Mouse (Mus musculus) adrenal gland, adult 18-20 months (tissue): ENCODE data around the gene Slc39a9. TPM values are rescaled to one million over a fixed set of nuclear protein-coding genes. Genes with fewer than 3 reads are reported as not detected.

Source experiments
- DNase-seq, 2 experiments: peaks; one replicate each; pipeline ENCODE4 v3.0.0; 2021 to 2022; ENCODE audit warnings: low spot score in 2 of 2
- total RNA-seq, 2 experiments: library from RNA; stranded (reverse); gene quantifications; 1 replicate in 1 of 2; 2 replicates in 1 of 2; pipeline ENCODE4 v1.2.3; 2021

The Slc39a9 gene
- total RNA-seq, 2 experiments from 2014 or later = 39.8 to 50.0 TPM

GRCm38 (mm10) chr12:80646377-80646776, 2.7 kb downstream of the Slc39a9 start:
- DNase-seq = no peak

GRCm38 (mm10) chr12:80653951-80654658, 10.4 kb downstream of the Slc39a9 start:
- DNase-seq = no peak

GRCm38 (mm10) chr12:80654659-80655025, 11.0 kb downstream of the Slc39a9 start:
- no peak for DNase-seq

- no peak for DNase-seq
Observed at GRCm38 (mm10) chr12:80658661-80659060, 15.0 kb downstream of the Slc39a9 start.

DNA sequence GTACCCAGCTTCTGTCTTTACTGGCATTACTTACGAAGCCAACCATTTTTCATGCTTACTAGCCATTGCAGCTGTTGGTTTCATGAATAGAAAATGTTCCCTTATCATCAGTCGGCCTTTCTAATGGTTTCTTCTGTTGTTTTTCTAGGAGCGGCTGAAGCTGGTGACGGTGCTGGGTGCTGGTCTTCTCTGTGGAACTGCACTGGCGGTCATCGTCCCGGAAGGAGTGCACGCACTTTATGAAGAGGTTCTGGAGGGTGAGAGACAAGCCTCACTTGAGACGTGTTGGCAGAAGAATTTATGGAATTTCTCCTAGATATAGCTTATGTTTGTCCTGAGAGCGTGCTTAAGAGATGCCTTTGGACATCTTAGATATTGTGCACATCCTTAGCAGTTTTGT, 18.6 kb downstream of the Slc39a9 start:
- DNase-seq = no peak

GRCm38 (mm10) chr12:80663935-80664334, 20.3 kb downstream of the Slc39a9 start:
- DNase-seq = no peak

DNA sequence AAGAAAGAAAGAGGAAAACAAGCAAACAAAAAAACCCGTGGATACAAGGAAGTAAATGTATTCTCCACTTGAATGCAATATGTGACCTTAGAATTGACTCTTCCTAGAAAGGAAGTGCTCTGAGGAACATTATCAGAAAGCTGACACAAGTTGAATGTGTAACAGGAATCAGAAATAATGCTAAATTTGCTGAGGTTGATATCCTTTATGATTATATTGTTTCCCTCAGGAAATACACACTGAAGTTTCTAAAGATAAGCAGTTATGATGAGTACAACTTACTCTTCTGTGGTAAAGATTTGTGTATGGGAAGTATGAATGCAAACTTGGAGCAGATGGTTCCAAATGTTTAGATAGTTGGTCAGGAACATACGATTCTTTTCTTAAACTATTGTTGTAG, 24.7 kb downstream of the Slc39a9 start:
- DNase-seq = no peak

DNA sequence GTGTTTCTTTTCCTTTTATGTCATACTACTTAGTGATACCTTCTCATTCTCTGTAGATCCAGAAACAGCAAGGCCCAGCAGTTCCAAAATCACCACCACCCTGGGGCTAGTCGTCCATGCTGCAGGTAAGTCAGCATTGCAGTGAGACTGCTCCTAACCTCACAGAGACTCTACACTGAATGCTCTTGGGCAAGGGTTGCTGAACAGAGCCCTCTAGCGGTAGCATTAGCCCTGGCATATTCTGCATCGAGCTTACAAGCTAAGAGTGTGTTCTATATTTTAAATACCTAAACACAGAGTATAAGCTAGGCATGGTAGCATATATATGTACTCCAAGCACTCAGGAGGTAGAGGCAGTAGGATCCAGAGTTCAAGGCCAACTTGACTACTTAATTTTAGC, 29.5 kb downstream of the Slc39a9 start:
- DNase-seq = peak; percentile 34 to 40

DNA sequence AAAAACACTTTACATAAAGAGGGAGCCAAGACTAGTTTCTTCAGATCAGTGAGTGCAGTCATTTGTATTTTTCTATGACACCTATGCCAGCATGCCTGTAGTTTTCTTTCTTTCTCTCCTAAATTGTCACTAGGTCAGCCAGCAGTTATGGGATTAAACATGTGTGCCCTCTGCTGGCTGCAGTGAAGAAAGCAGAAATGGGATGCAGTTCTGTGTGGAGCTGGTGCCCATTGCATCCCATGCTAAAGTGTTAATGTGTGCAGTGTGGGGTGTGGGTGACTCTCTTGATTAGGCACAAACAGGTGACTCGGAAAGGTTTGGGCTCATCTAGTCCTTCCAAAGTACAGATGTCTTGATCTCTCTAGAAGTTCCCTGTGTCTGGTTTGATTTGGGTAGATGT, 37.7 kb downstream of the Slc39a9 start:
- DNase-seq = no peak

DNA sequence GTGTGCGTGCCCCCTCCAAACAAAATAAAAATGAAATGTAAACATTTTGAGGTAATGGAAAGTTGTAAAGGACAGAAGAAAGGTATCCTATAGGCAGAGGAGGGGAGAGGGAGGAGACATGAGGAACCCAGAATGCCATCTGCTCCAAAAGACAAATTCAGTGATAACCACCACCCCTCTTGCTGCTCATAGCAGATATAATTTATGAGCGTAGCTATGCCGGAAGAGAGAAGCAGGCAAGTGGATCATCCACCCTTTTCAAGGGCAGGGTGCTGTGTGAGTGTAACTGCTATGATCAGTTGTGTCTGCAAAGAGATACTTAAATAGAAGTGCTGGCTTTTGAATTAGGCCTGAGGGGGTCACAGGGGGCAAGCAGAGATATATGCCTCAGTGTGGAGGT, 39.9 kb downstream of the Slc39a9 start:
- DNase-seq = no peak

DNA sequence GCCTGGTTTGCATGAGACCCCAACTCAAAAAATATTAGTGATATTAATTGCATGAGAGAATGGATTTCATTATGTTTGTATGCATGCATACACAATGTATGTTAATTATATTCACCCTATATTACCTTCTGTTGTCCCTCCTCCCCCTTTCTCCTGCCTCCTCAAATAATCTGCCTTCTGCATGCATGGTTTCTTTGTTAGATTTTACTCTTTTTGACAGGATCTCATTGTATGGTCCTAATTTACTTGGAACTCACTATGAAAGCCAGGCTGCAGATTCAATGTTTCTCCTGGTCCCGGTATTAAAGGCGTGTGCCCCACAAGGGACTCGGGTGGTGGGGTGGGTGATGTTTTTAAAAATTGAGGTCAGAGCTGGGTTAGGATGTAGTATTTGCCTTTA, 40.6 kb downstream of the Slc39a9 start:
- no peak for DNase-seq

DNA sequence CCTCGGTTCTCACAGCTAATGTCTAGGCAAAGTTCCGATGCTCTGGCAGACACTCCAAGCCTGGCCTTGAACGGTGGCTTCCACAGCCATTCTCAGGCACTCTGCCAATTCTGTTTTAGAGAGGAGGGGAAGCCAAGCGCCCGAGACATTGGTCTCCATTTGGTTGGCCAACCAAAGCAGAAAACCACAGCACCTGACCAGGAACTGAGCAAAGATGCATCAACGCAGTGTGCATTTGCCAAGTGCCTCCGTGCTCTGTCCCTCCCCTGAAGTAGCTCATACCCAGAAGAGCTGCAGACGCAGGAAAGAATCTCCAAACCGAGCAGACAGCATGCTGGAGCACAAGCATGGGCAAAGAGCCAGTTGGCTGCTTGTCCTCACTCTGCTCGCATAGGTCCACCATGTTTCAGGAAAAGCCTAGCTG, 44.1 kb downstream of the Slc39a9 start:
- peak; percentile 25 to 26 for DNase-seq

DNA sequence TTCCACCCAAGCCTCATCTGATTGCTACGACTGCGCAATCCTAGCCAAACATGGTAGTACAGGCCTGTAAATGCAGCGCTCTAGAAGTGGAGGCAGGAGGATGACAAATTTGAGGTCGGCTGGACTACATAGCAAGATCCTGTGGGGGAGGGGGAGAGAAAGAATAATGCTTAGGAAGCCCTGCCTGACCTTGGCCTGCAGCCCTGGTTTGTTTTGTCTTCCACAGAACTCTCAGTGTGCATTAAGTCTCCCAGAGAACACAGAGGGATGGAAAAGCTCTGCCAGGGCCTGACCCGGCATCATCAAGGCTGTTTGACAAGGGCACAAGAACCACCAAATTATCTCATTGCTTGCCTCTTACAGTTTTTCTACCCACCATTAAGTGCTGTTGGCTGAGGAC, 46.0 kb downstream of the Slc39a9 start:
- no peak for DNase-seq

GRCm38 (mm10) chr12:80691671-80692091, 48.0 kb downstream of the Slc39a9 start:
- no peak for DNase-seq

DNA sequence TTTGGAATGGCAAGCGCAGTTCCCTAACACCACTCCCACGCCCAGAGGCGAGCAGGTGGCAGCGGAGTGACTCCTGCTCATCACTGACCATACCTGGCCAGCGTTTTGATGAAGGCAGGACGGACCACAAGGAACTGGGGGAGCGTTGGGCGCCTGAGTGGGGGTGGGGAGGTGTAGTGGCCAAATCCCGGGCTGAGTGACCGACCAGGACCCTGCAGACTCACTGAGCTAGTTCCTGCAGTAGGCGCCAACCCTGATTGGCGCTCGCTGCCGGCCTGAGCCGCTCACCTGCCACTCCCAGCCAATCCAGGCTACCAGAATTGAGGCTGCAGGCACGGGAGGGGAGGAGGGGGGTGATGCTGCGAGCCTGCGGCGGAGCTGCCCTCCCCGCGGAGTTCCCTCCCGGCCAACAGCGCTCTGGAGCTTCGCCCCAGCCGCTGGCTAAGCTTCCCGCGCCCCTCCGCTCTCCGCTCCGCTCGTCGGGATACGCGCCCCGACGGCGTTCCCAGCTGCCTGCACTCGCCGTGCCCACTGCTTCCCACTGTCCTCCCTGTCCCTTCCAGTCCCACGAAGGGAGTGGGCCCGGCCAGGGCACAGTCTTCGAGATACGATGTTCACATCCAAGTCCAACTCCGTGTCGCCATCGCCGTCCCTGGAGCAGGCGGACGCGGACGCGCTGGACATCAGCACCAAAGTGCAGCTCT, 48.7 kb downstream of the Slc39a9 start, which contains the start of gene Plekhd1:
Plekhd1 (plus strand) TSS at position 323 of the 704 bp plus-strand sequence.
- DNase-seq = no peak

DNA sequence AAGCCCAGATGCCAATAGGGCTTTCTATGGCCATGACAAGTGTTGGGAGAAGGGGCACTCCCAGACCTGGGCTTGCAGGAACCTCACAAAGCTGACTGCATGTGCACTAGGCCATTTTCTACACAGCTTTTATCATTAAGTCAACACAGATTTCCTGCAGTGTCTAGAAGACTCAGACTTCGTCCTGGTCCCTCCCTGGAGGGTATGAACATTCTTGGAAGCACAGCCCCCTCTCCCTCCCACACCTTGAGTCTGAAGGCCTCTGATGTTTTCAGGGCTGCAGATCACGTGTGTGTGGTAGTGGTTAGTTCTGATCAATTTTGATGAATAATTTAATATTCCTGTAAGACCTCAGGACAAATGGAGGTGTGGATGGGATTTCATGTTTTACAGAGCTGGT, 50.0 kb downstream of the Slc39a9 start:
- no peak for DNase-seq

DNA sequence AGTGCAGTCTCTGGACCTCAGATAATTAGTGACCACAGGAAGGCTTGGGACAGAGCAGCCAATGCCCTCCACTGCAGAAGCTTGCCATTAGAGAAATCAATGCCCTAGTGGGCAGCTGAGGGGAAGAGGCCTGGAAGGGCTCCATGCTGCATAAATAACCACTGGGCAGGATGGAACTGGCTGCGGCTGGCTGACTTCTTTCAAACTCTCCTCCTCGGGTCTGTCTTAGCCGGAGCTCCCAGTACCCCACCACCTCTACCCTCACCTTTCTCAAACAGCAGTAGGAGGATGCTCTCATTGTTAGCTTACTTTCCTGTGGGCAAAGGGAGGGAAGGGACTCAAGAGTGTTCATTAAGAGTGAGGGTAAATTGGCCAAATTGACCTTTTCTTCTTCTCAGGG, 51.3 kb downstream of the Slc39a9 start:
- DNase-seq = no peak

DNA sequence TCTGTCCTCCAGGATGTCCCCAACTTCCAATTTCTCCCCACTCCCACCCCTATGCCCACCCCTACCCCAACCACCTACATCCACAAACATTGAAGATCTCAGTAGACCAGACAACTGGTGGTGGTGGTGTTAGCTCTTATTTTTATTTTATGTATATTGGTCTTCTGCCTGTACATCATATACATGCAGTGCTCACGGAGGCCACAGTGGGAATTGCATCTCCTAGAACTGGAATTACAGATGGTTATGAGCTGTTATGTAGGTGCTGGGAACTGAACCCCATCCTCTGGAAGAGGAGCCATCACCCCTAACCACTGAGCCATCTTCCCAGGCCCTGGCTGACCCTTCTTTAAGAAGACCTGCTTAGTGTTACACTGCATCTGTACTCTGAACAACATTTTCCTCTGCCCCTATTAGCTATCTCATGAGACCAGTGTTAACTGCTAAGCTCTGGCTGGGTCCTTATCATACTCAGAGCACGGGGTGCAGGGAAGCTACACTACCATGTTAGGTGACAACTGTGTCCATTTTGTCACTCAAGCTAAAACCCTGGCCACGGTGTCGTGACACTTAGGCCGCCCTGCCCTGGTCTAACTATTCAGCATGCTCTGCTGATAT, 55.0 kb downstream of the Slc39a9 start:
- no peak for DNase-seq

GRCm38 (mm10) chr12:80699144-80699531, 55.5 kb downstream of the Slc39a9 start:
- no peak for DNase-seq

- no peak for DNase-seq
Observed at GRCm38 (mm10) chr12:80701332-80701731, 57.6 kb downstream of the Slc39a9 start.

DNA sequence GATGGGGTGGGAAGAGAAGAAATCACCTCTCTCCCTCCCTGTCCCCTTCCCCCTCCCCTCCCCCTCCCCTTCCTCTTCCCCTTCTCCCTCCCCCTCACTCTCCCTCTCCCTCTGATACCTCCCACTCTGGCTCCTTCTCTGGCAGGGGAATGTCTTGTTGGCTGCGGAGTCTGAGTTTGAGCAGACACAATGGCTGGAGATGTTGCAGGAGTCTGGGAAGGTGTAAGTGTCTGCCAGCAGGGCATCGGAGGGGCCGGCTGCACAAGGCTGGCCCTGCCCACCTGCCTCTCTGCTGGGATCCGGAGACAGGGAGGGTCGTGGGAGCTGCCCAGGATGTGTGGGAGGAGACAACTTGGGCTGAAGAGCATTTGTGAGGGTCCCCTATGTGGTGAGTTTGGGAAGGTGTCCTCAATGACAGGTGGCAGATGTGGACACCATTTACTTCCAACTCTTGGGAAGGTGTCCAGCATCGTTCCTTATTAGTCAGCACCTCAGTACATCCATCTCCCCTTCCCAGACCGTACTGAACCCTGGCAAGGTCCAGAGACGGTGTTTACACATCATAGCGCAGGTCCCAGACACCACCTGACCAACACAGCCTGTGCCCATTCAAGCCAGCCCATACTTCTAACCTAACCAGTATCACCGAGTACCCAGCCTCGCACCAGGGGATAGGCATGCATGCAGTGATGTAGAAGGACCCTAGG, 62.7 kb downstream of the Slc39a9 start:
- no peak for DNase-seq
